Mouse (Mus musculus) stomach, embryonic 16.5 days (tissue): ENCODE results near the gene Mybphl. TPM values are rescaled to one million over a fixed set of nuclear protein-coding genes. Genes with fewer than 3 reads are reported as not detected.

Experiments
- ATAC-seq: fragments of 200-750 bp; cut with Nextera tagmentation; 2 replicates; pipeline ENCODE4 v1.8.0; 2017; ENCODE audit warnings: moderate number of reproducible peaks, moderate TSS enrichment; ENCODE audit not compliant: insufficient read depth, low FRiP score
- H3K27ac ChIP-seq: fragments of 300-500 bp; sonication (generic); 2 replicates; pipeline ENCODE4 v1.5.1; 2014; ENCODE audit warnings: low read length
- H3K27me3 ChIP-seq: fragments of 300-500 bp; sonication (generic); 2 replicates; pipeline ENCODE4 v1.6.1; 2014; ENCODE audit warnings: low read length, control low read depth, mixed read lengths; ENCODE audit not compliant: control insufficient read depth, insufficient read depth
- H3K36me3 ChIP-seq: fragments of 300-500 bp; sonication (generic); 2 replicates; pipeline ENCODE4 v1.6.1; 2014; ENCODE audit warnings: low read length; ENCODE audit not compliant: control insufficient read depth, insufficient read depth
- H3K4me1 ChIP-seq: fragments of 300-500 bp; sonication (generic); 2 replicates; pipeline ENCODE4 v1.6.1; 2014; ENCODE audit warnings: low read length, control low read depth, mixed read lengths; ENCODE audit not compliant: control insufficient read depth, insufficient read depth
- H3K4me2 ChIP-seq: fragments of 300-500 bp; sonication (generic); 2 replicates; pipeline ENCODE4 v1.6.1; 2014; ENCODE audit warnings: low read depth, low read length, mixed read lengths
- H3K4me3 ChIP-seq: fragments of 300-500 bp; sonication (generic); replicated peaks from 2 replicates; pipeline ENCODE4 v1.5.1; 2014; ENCODE audit warnings: mild to moderate bottlenecking, low read length
- H3K9ac ChIP-seq: fragments of 300-500 bp; sonication (generic); 2 replicates; pipeline ENCODE4 v1.6.1; 2014; ENCODE audit warnings: low read length
- H3K9me3 ChIP-seq: fragments of 300-500 bp; sonication (generic); replicated peaks from 2 replicates; pipeline ENCODE4 v1.6.1; 2016; ENCODE audit warnings: low read length, control low read depth; ENCODE audit not compliant: control insufficient read depth
- WGBS: fragments of 180-500 bp; shearing (Covaris S2); extraction: QIAGEN DNeasy Blood & Tissue Kit; methylation state at CpG from one replicate; pipeline ENCODE4 v1.1.7; 2014; 5-methylcytosine and 5-hydroxymethylcytosine counted together
- polyA plus RNA-seq: library from polyadenylated mRNA; unstranded; fragments of >200 nt; fragmentation: Nextera tagmentation; extraction: Ambion mirVana; gene quantifications from 2 replicates; pipeline ENCODE4 v1.2.1, GENCODE M21; 2015

Gene Mybphl
- not detected in 2 replicates for polyA plus RNA-seq

- ATAC-seq, result no peak
- no peak within 1 kb of the TSS for H3K4me3 ChIP-seq
- 64% methylated on average over 9 of the region's 9 CpGs for WGBS
These were observed at the start of gene Mybphl for GRCm38 (mm10) chr3:108364270-108364995. Mybphl (plus strand) TSS chr3:108364911.

GRCm38 (mm10) chr3:108318517-108318916 is 46.2 kb upstream of the Mybphl start:
- no peak overlapping the region for H3K4me2 ChIP-seq
- no peak overlapping the region for H3K4me3 ChIP-seq
- no peaks in the 10 kb centered on the region for H3K27me3 ChIP-seq
- no peak overlapping the region for H3K27ac ChIP-seq
- no peaks in the 10 kb centered on the region for H3K36me3 ChIP-seq
- WGBS, result 66% methylated on average over 2 of the region's 2 CpGs
- no peak for ATAC-seq
- H3K4me1 ChIP-seq, result peaks cover 10% of the 10 kb centered on the region
- no peak overlapping the region for H3K9ac ChIP-seq
- H3K9me3 ChIP-seq, result no peaks in the 10 kb centered on the region

More at GRCm38 (mm10) chr3:108364270-108364995, at the start of gene Mybphl:
- no peaks in the 10 kb centered on the region for H3K9me3 ChIP-seq
- H3K4me2 ChIP-seq, result no peak within 1 kb of the TSS
- H3K9ac ChIP-seq, result no peak within 1 kb of the TSS
- H3K4me1 ChIP-seq, result peaks cover 4% of the 10 kb centered on the region; the same call in 1 of the 2 replicates
- H3K27me3 ChIP-seq, result no peaks in the 10 kb centered on the region
- no peak within 1 kb of the TSS for H3K27ac ChIP-seq
- no peaks in the 10 kb centered on the region for H3K36me3 ChIP-seq

- Histone ChIP-seq H3K4me2 (no peak overlapping the region), H3K4me3 (no peak overlapping the region), H3K9me3 (no peaks in the 10 kb centered on the region), H3K27ac (no peak overlapping the region; the same call in 1 of the 2 replicates), H3K27me3 (no peaks in the 10 kb centered on the region), H3K36me3 (no peaks in the 10 kb centered on the region), H3K9ac (no peak overlapping the region), H3K4me1 (peaks cover 10% of the 10 kb centered on the region)
- ATAC-seq, result no peak
- WGBS, result 62% methylated on average over 4 of the region's 4 CpGs
These were observed 43.0 kb upstream of the Mybphl start for GRCm38 (mm10) chr3:108321671-108322070.

GRCm38 (mm10) chr3:108322136-108322535 is 42.6 kb upstream of the Mybphl start:
- Histone ChIP-seq H3K9ac (no peak overlapping the region), H3K4me1 (peaks cover 10% of the 10 kb centered on the region), H3K27ac (no peak overlapping the region; the same call in 1 of the 2 replicates), H3K4me2 (no peak overlapping the region), H3K36me3 (no peaks in the 10 kb centered on the region), H3K4me3 (no peak overlapping the region), H3K27me3 (no peaks in the 10 kb centered on the region), H3K9me3 (no peaks in the 10 kb centered on the region)
- WGBS, result 83% methylated on average over 4 of the region's 4 CpGs
- no peak for ATAC-seq

- H3K4me2 ChIP-seq, result no peak overlapping the region
- no peaks in the 10 kb centered on the region for H3K36me3 ChIP-seq
- H3K4me3 ChIP-seq, result no peak overlapping the region
- ATAC-seq, result no peak
- no peak overlapping the region for H3K27ac ChIP-seq
- H3K4me1 ChIP-seq, result peaks cover 13% of the 10 kb centered on the region
- H3K27me3 ChIP-seq, result no peaks in the 10 kb centered on the region
- no peaks in the 10 kb centered on the region for H3K9me3 ChIP-seq
- 91% methylated on average over 3 of the region's 3 CpGs for WGBS
- H3K9ac ChIP-seq, result no peak overlapping the region
These were observed 41.7 kb upstream of the Mybphl start for GRCm38 (mm10) chr3:108322962-108323361.

- Histone ChIP-seq H3K27me3 (no peaks in the 10 kb centered on the region), H3K36me3 (no peaks in the 10 kb centered on the region), H3K4me1 (peaks cover 18% of the 10 kb centered on the region), H3K9me3 (no peaks in the 10 kb centered on the region), H3K9ac (no peak overlapping the region), H3K4me2 (no peak overlapping the region), H3K27ac (no peak overlapping the region), H3K4me3 (no peak overlapping the region)
- ATAC-seq, result no peak
- WGBS, result 83% methylated on average over 4 of the region's 4 CpGs
These were observed 39.9 kb upstream of the Mybphl start for GRCm38 (mm10) chr3:108324837-108325236.

GRCm38 (mm10) chr3:108325521-108325920 is 39.2 kb upstream of the Mybphl start:
- no peaks in the 10 kb centered on the region for H3K36me3 ChIP-seq
- H3K4me1 ChIP-seq, result peaks cover 14% of the 10 kb centered on the region
- no peak overlapping the region for H3K4me2 ChIP-seq
- no peak for ATAC-seq
- 79% methylated on average over 9 of the region's 9 CpGs for WGBS
- H3K27me3 ChIP-seq, result no peaks in the 10 kb centered on the region
- H3K9ac ChIP-seq, result no peak overlapping the region
- H3K27ac ChIP-seq, result no peak overlapping the region
- H3K9me3 ChIP-seq, result no peaks in the 10 kb centered on the region
- H3K4me3 ChIP-seq, result no peak overlapping the region

- no peak for ATAC-seq
- no peak overlapping the region for H3K27ac ChIP-seq
These were observed 37.4 kb upstream of the Mybphl start for GRCm38 (mm10) chr3:108327275-108327674.

GRCm38 (mm10) chr3:108327916-108328315 is 36.8 kb upstream of the Mybphl start:
- 0 out of 2 replicates have a peak overlapping the region, but pooled peaks have one; percentile 32 for H3K9ac ChIP-seq
- 44% methylated on average over 3 of the region's 3 CpGs for WGBS
- H3K27ac ChIP-seq, result peak overlapping the region; percentile 83
- ATAC-seq, result peak; percentile 72
- no peaks in the 10 kb centered on the region for H3K36me3 ChIP-seq
- H3K4me1 ChIP-seq, result peaks cover 12% of the 10 kb centered on the region
- H3K4me2 ChIP-seq, result no peak overlapping the region
- H3K9me3 ChIP-seq, result no peaks in the 10 kb centered on the region
- H3K4me3 ChIP-seq, result no peak overlapping the region
- H3K27me3 ChIP-seq, result no peaks in the 10 kb centered on the region

More at GRCm38 (mm10) chr3:108327275-108327674, 37.4 kb upstream of the Mybphl start:
- 75% methylated on average over 8 of the region's 8 CpGs for WGBS
- Histone ChIP-seq H3K4me3 (no peak overlapping the region), H3K9ac (no peak overlapping the region), H3K9me3 (no peaks in the 10 kb centered on the region), H3K36me3 (no peaks in the 10 kb centered on the region), H3K4me2 (no peak overlapping the region), H3K4me1 (peaks cover 12% of the 10 kb centered on the region), H3K27me3 (no peaks in the 10 kb centered on the region)
